1 mouse cellular context compared by ENCODE assay signal in the genomic region with DNA sequence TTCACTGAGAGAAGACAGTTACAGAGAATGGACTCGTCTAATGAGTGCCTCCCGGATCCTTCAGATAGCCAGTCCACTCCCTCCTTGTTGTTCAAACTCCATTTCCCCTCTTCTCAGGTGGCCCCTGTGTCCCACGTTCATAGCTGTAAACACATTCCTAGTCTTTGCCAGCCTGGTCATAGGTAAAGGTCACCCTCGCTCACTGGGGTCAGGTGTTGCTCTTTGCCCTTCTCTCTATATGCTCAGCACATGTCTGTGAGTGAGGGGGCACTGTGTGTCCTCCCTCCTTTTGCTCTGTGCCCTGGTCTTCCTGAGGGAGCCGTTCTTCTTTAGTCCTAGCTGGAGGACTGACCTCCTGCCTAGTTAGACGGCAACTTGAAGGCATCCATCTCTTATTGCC.
TF ChIP-seq lines count a peak whose summit lies in the region.

No protein-coding gene starts in this region.

TF ChIP-seq in CH12.LX, 34 proteins besides CTCF, POLR2A, EP300 and RAD21:
- TF ChIP-seq TCF12 (IDR thresholded peaks at IDR 0.05; ENCODE audit: low read depth, low read length) = no peak
- no peak for TF ChIP-seq HCFC1 (IDR thresholded peaks at IDR 0.05; ENCODE audit: low read depth, low read length)
- no peak for TF ChIP-seq JUND (conservative IDR thresholded peaks at IDR 0.05; ENCODE audit: low read depth, low read length)
- TF ChIP-seq MAFK (IDR thresholded peaks at IDR 0.05; ENCODE audit: insufficient replicate concordance, low read length) = no peak
- TF ChIP-seq JUN (IDR thresholded peaks at IDR 0.05; ENCODE audit: insufficient read depth, low read depth, low read length) = no peak
